Mouse (Mus musculus): ENCODE measurements around the gene Ddx39b. TPM values are rescaled to one million over a fixed set of nuclear protein-coding genes. Genes with fewer than 3 reads are reported as not detected.

Ddx39b gene
- total RNA-seq, 2 experiments from 2014 or later, result 234 to 244 TPM

Small RNA genes within 50 kb of the gene (microRNA-seq; reads per million reads assigned to microRNA genes)
- gene Mir6973a (0 reads per million in 2 experiments), gene Mir6974 (0.28 to 0.45 reads per million in 2 experiments), gene Mir6975 (1.8 to 2.3 reads per million in 2 experiments), gene Mir8094 (0.28 to 0.45 reads per million in 2 experiments)

Other genes starting within 250 kb of the Ddx39b start
- 10 to 100 TPM; 52.9 to 55.9 TPM for gene Vars, start 240.8 kb upstream of the Ddx39b start, total RNA-seq (2021)
- gene Vwa7, start 225.2 kb upstream of the Ddx39b start, total RNA-seq (2021), result under 1 TPM; 0.14 to 0.21 TPM
- gene Sapcd1, start 213.7 kb upstream of the Ddx39b start, total RNA-seq (2021), result 1 to 10 TPM; 1.8 to 2.6 TPM
- 1 to 10 TPM in 1 of 2 experiments, under 1 TPM in 1; 0.79 to 1.9 TPM for gene Msh5, start 195.0 kb upstream of the Ddx39b start, total RNA-seq (2021)
- gene Clic1, start 191.8 kb upstream of the Ddx39b start, total RNA-seq (2021), result 10 to 100 TPM; 11.7 to 14.8 TPM
- gene Ddah2, start 182.7 kb upstream of the Ddx39b start, total RNA-seq (2021), result 10 to 100 TPM; 26.4 to 33.1 TPM
- gene Ly6g6c, start 176.4 kb upstream of the Ddx39b start, total RNA-seq (2021), result not detected
- gene Mpig6b, start 175.6 kb upstream of the Ddx39b start, total RNA-seq (2021), result not detected
- gene Ly6g6e, start 164.8 kb upstream of the Ddx39b start, total RNA-seq (2021), result 1 to 10 TPM; 1.6 to 1.8 TPM
- 1 to 10 TPM; 1.2 to 2.6 TPM for gene Ly6g6d, start 163.7 kb upstream of the Ddx39b start, total RNA-seq (2021)
- gene Ly6g6f, start 156.1 kb upstream of the Ddx39b start, total RNA-seq (2021), result not detected
- 10 to 100 TPM; 88.8 to 93.0 TPM for gene Abhd16a, start 152.5 kb upstream of the Ddx39b start, total RNA-seq (2021)
- not detected for gene Ly6g5c, start 133.5 kb upstream of the Ddx39b start, total RNA-seq (2021)
- gene Ly6g5b, start 126.3 kb upstream of the Ddx39b start, total RNA-seq (2021), result under 1 TPM; 0.67 to 0.74 TPM
- gene Gpank1, start 120.3 kb upstream of the Ddx39b start, total RNA-seq (2021), result 10 to 100 TPM; 10.2 to 13.2 TPM
- 100 to 1,000 TPM; 174 to 179 TPM for gene Csnk2b, start 119.7 kb upstream of the Ddx39b start, total RNA-seq (2021)
- 10 to 100 TPM; 20.8 to 26.1 TPM for gene D17H6S53E, start 115.4 kb upstream of the Ddx39b start, total RNA-seq (2021)
- gene Apom, start 109.7 kb upstream of the Ddx39b start, total RNA-seq (2021), result not detected
- 100 to 1,000 TPM; 289 TPM for gene Bag6, start 106.6 kb upstream of the Ddx39b start, total RNA-seq (2021)
- 100 to 1,000 TPM; 305 to 314 TPM for gene Prrc2a, start 76.8 kb upstream of the Ddx39b start, total RNA-seq (2021)
- 10 to 100 TPM in 1 of 2 experiments, 1 to 10 TPM in 1; 9.9 to 10.4 TPM for gene Aif1, start 65.7 kb upstream of the Ddx39b start, total RNA-seq (2021)
- gene Lst1, start 53.3 kb upstream of the Ddx39b start, total RNA-seq (2021), result 10 to 100 TPM in 1 of 2 experiments, 1 to 10 TPM in 1; 8.2 to 12.1 TPM
- gene Ltb, start 47.3 kb upstream of the Ddx39b start, total RNA-seq (2021), result 1 to 10 TPM in 1 of 2 experiments, under 1 TPM in 1; 0.55 to 1.0 TPM
- under 1 TPM in 1 of 2 experiments, not detected in 1; 0.31 TPM for gene Tnf, start 39.7 kb upstream of the Ddx39b start, total RNA-seq (2021)
- 1 to 10 TPM in 1 of 2 experiments, under 1 TPM in 1; 0.62 to 1.1 TPM for gene Lta, start 36.4 kb upstream of the Ddx39b start, total RNA-seq (2021)
- not detected for gene Gm16181, start 20.9 kb upstream of the Ddx39b start, total RNA-seq (2021)
- gene Atp6v1g2, start 8.1 kb upstream of the Ddx39b start, total RNA-seq (2021), result 100 to 1,000 TPM; 485 to 488 TPM
- gene Nfkbil1, start 6.0 kb upstream of the Ddx39b start, total RNA-seq (2021), result 10 to 100 TPM; 13.2 to 14.5 TPM
- gene H2-D1, start 21.0 kb downstream of the Ddx39b start, total RNA-seq (2021), result 10 to 100 TPM; 14.5 to 14.8 TPM
- under 1 TPM; 0.21 to 0.25 TPM for gene H2-Q1, start 78.7 kb downstream of the Ddx39b start, total RNA-seq (2021)
- under 1 TPM; 0.52 to 0.74 TPM for gene H2-Q2, start 100.5 kb downstream of the Ddx39b start, total RNA-seq (2021)
- gene H2-Q4, start 137.9 kb downstream of the Ddx39b start, total RNA-seq (2021), result 1 to 10 TPM; 1.1 to 1.8 TPM
- not detected for gene H2-Q6, start 183.1 kb downstream of the Ddx39b start, total RNA-seq (2021)
- gene H2-Q7, start 197.4 kb downstream of the Ddx39b start, total RNA-seq (2021), result under 1 TPM; 0.41 to 0.43 TPM
- not detected for gene H2-Q10, start 228.3 kb downstream of the Ddx39b start, total RNA-seq (2021)